In genomic region chr10:5368266-5368665, GRCm38 (mm10) we compare ENCODE assay signal across 14 mouse cellular contexts.
A peak's percentile ranks its signal among the peaks of the same experiment; 100 is the strongest.
DNase-seq lines count a peak whose midpoint lies in the region; ATAC-seq and TF ChIP-seq lines count a peak whose summit lies in the region.
"Had no signal": no experiment of that assay in that cellular context is flagged by ENCODE, and none has a peak within 500 bp of the region (broad histone marks: within the 10 kb centered on the region; RNA-seq: fewer than 3 reads in every experiment).

No protein-coding gene starts in this region.

- H3K27me3 ChIP-seq in forebrain, embryonic 14.5 days (replicated peaks; ENCODE audit: control insufficient read depth, insufficient read depth, low read length): no peaks in the 10 kb centered on the region
- no peaks in the 10 kb centered on the region for H3K27me3 ChIP-seq in forebrain, embryonic 11.5 days (ENCODE audit: control insufficient read depth, insufficient read depth, low read length)
- H3K27me3 ChIP-seq: heart, embryonic 12.5 days; limb, embryonic 12.5 days had no signal

- H3K4me1 ChIP-seq in forebrain, embryonic 14.5 days (ENCODE audit: control insufficient read depth, insufficient read depth, low read length): peaks cover 3% of the 10 kb centered on the region; the same call in 1 of the 2 replicates
- no peaks in the 10 kb centered on the region for H3K4me1 ChIP-seq in forebrain, embryonic 11.5 days (replicated peaks; ENCODE audit: control insufficient read depth, insufficient read depth, low read length)
- H3K4me1 ChIP-seq: limb, embryonic 12.5 days had no signal

- no peak overlapping the region for H3K27ac ChIP-seq in forebrain, embryonic 14.5 days (ENCODE audit: low read depth, low read length)
- no peak overlapping the region for H3K27ac ChIP-seq in forebrain, embryonic 11.5 days (ENCODE audit: low read depth, low read length)
- peak overlapping the region; percentile 95 for H3K27ac ChIP-seq in left cerebral cortex, adult 2 months
- H3K27ac ChIP-seq: limb, embryonic 12.5 days; macrophage had no signal

- ATAC-seq in forebrain, embryonic 14.5 days: no peak
- no peak for ATAC-seq in forebrain, embryonic 11.5 days (replicated peaks; ENCODE audit: low FRiP score)

- no peak for TF ChIP-seq CTCF in left cerebral cortex, adult 2 months (IDR thresholded peaks at IDR 0.05)

- intact Hi-C loops in left cerebral cortex, adult 2 months (cut with DNase I): no loop called here

- no peak overlapping the region for H3K9ac ChIP-seq in forebrain, embryonic 14.5 days (ENCODE audit: low read length)
- no peak overlapping the region for H3K9ac ChIP-seq in forebrain, embryonic 11.5 days (ENCODE audit: low read length)
- H3K9ac ChIP-seq: heart, embryonic 12.5 days; limb, embryonic 12.5 days had no signal

- H3K4me2 ChIP-seq in forebrain, embryonic 14.5 days (ENCODE audit: low read length): no peak overlapping the region
- no peak overlapping the region for H3K4me2 ChIP-seq in forebrain, embryonic 11.5 days (ENCODE audit: low read depth, low read length, severe bottlenecking)
- H3K4me2 ChIP-seq: limb, embryonic 12.5 days had no signal

- no peaks in the 10 kb centered on the region for H3K36me3 ChIP-seq in forebrain, embryonic 14.5 days (ENCODE audit: control insufficient read depth, insufficient read depth, low read length)
- H3K36me3 ChIP-seq in forebrain, embryonic 11.5 days (ENCODE audit: control insufficient read depth, insufficient read depth, low read length): no peaks in the 10 kb centered on the region
- H3K36me3 ChIP-seq: heart, embryonic 12.5 days; limb, embryonic 12.5 days had no signal

- peak; percentile 16 for DNase-seq in forebrain, embryonic 14.5 days (ENCODE audit: low spot score)
- no peak for DNase-seq in forebrain, embryonic 11.5 days (ENCODE audit: low spot score)
- peak; percentile 43 to 47 for DNase-seq in left cerebral cortex, adult 2 months (ENCODE audit: extremely low spot score in 1 of 2, low spot score in 2 of 2)
- DNase-seq in left cerebral cortex, adult 11 months (ENCODE audit: low spot score): no peak
- peak; percentile 78 for DNase-seq in layer of hippocampus, adult 9-11 months
- peak; percentile 47 to 58 for DNase-seq in right cerebral cortex, postnatal 10 days (ENCODE audit: low spot score in 2 of 2)
- DNase-seq in thymus, adult 18-20 months: no peak
- DNase-seq in MN1 (ENCODE audit: low spot score): no peak
- DNase-seq: adrenal gland, postnatal 10 days; gastrocnemius, postnatal 25 days; kidney, adult 11 months had no signal

- no peaks in the 10 kb centered on the region for H3K9me3 ChIP-seq in forebrain, embryonic 14.5 days (replicated peaks; ENCODE audit: control insufficient read depth, low read length)
- no peaks in the 10 kb centered on the region for H3K9me3 ChIP-seq in forebrain, embryonic 11.5 days (ENCODE audit: control insufficient read depth, low read length)
- H3K9me3 ChIP-seq: heart, embryonic 12.5 days; limb, embryonic 12.5 days had no signal

- no peak overlapping the region for H3K4me3 ChIP-seq in forebrain, embryonic 14.5 days (ENCODE audit: low read depth, low read length)
- no peak overlapping the region for H3K4me3 ChIP-seq in forebrain, embryonic 11.5 days (ENCODE audit: low read depth, low read length)
- peak overlapping the region; percentile 53 for H3K4me3 ChIP-seq in left cerebral cortex, adult 2 months
- H3K4me3 ChIP-seq: heart, embryonic 12.5 days; limb, embryonic 12.5 days had no signal

- WGBS in forebrain, embryonic 14.5 days: 71% methylated on average over 6 of the region's 6 CpGs
- WGBS in forebrain, embryonic 11.5 days: 87% methylated on average over 6 of the region's 6 CpGs

Comparison
In these comparisons a context has a peak if more than half of its experiments do, and no peak if none do; other contexts are left out.
1. DNase-seq: peak in forebrain, embryonic 14.5 days (single experiment), left cerebral cortex, adult 2 months (2 of 2), layer of hippocampus, adult 9-11 months (single experiment) and right cerebral cortex, postnatal 10 days (2 of 2); none in forebrain, embryonic 11.5 days (single experiment), left cerebral cortex, adult 11 months (single experiment), thymus, adult 18-20 months (0 of 2) and MN1 (single experiment).